Mouse (Mus musculus): Measurements from ENCODE around the gene Ackr4. TPM values are rescaled to one million over a fixed set of nuclear protein-coding genes. Genes with fewer than 3 reads are reported as not detected.

Gene Ackr4
- 0.56 and 0.59 TPM in 2 replicates for polyA plus RNA-seq (2012; rRNA removed)

GRCm38 (mm10) chr9:104126833-104127232 lies at the start of gene Ackr4:
Gene Ackr4, minus strand, starts transcription at chr9:104126933.

GRCm38 (mm10) chr9:104063244-104063961 lies 63.3 kb downstream of the Ackr4 start, which contains the start of gene Acad11:
Gene Acad11, plus strand, starts transcription at chr9:104063377.

GRCm38 (mm10) chr9:104062430-104063243 lies 64.1 kb downstream of the Ackr4 start, which contains the start of gene Uba5:
Gene Uba5, minus strand, starts transcription at chr9:104063134.

GRCm38 (mm10) chr9:104040362-104040761 lies 86.4 kb downstream of the Ackr4 start, which contains the start of gene Gm28305:
Gene Gm28305, plus strand, starts transcription at chr9:104040662.

Other genes with a start within 250 kb of the Ackr4 start
- 4.5 and 4.8 TPM in 2 replicates for gene Nphp3, start 124.4 kb downstream of the Ackr4 start, polyA plus RNA-seq (2012; rRNA removed)
- not detected in 2 replicates for gene Gm28305, start 86.3 kb downstream of the Ackr4 start, polyA plus RNA-seq (2012; rRNA removed)
- 16.2 and 18.5 TPM in 2 replicates for gene Uba5, start 63.8 kb downstream of the Ackr4 start, polyA plus RNA-seq (2012; rRNA removed)
- gene Acad11, start 63.6 kb downstream of the Ackr4 start, polyA plus RNA-seq (2012; rRNA removed): 77.9 and 82.2 TPM in 2 replicates
- 14.9 and 16.3 TPM in 2 replicates for gene Dnajc13, start 136.0 kb upstream of the Ackr4 start, polyA plus RNA-seq (2012; rRNA removed)
- gene Acpp, start 210.8 kb upstream of the Ackr4 start, polyA plus RNA-seq (2012; rRNA removed): 1.1 and 1.4 TPM in 2 replicates